Mouse (Mus musculus): ENCODE data around the gene Cd79b.

The Cd79b gene

DNA sequence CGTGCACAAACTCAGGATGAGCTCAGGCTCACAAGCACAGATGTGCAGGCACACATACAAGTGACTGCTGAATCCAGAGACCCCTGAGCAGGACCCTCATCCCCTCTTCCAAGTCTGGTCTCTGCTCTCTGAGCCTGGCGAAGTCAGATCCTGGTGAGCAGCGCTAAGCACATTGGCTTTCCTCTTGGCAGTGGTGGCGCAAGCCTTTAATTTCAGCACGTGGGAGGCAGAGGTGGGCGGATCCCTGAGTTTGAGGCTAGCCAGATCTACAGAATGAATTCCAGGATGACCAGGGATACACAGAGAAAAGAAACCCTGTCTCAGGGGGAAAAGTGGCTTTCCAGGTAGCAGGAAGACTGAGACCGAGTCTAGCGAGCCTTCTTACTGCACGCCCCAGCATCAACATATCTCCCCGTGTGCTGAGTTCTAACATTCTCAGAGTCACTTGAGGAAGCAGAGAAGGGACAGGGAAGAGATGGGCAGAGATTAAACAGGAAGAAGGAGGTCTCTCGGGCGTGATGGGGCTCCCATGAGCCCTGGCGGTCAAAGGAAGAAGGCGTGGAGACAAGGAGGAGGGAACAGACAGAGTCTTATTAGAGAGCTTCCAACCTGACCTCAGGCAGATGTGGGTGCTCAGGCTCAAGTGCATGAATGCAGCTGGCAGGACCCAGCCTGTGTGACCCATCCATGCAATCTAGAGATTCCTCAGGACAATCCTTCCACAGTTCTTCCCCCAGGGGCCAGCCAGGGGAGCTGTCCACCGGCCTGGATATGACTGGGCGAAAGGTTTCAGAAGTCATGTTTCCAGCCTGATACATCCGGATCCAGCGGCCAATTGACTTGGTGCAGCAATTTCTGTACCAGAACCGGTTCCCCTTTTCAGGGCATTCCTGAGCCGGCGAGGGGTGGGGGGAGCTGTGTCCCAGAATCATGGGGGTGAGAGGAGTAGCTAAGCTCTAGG, 4.1 kb upstream of the Cd79b start:
- DNase-seq (ENCODE audit: low spot score), result no peak

- no peak for DNase-seq (ENCODE audit: low spot score)
Observed at GRCm38 (mm10) chr11:106317801-106318200, 3.2 kb upstream of the Cd79b start.

DNA sequence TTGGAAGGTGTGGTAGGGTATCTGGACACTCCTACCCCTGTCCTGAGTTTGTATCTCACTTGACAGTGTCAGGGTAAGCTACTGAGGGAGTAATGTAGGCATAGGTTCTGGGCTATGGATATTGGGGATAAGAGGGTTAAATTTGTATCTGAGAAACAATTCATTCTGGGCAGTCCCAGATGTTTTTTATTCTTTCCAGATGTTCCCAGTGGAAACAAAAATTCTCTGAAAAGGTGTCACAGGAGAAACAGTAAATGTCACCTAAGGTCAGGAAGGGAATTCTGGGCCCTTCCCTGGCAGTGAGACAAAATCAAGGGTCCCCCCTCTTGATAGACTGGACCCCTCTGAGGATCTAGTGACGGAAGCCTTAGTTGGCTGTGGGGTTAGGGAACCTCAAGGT, 1.9 kb upstream of the Cd79b start:
- no peak for DNase-seq (ENCODE audit: low spot score)

GRCm38 (mm10) chr11:106313533-106313932, 1.0 kb downstream of the Cd79b start:
- DNase-seq (ENCODE audit: low spot score), result no peak

GRCm38 (mm10) chr11:106310123-106310522, 4.4 kb downstream of the Cd79b start:
- DNase-seq (ENCODE audit: low spot score), result no peak

DNA sequence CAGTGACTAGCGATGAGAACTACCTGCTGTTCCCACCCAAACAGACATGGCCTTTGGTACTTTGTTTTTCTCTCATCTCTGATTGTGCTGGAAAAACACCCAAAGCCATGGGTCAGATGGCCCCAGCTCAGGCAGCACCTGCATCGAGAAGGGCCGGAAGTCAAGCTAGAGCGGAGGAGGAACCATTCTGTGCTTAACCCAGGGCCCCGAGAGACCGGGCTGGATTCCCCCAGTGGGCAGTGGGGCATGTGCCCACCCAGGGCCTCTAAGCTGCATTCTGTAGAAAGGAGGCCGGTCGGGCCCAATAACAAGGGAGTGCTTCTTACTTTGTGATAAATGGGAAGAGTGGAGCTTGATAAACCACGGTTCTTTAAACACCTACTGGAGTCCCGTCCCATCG, 6.4 kb downstream of the Cd79b start:
- no peak for DNase-seq (ENCODE audit: low spot score)

GRCm38 (mm10) chr11:106307432-106307831, 7.1 kb downstream of the Cd79b start:
- DNase-seq (ENCODE audit: low spot score), result no peak

- no peak for DNase-seq (ENCODE audit: low spot score)
Observed at GRCm38 (mm10) chr11:106306758-106307157, 7.8 kb downstream of the Cd79b start.

DNA sequence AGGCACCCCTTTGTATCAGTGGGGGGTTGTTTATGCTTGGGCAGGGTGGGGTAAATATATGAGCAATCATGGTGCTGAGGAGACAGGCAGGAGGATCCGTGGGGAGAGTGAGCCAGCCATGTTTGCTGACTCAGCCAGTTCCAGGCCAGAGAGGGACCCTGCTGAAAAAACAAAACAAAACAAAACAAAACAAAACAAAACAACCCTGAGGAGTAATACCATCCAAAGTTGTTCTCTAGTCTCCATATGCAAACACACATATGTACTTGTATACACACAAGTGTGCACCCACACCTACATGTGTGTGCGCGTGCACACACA, 8.5 kb downstream of the Cd79b start:
- no peak for DNase-seq (ENCODE audit: low spot score)

GRCm38 (mm10) chr11:106305348-106306064, 9.1 kb downstream of the Cd79b start:
- no peak for DNase-seq (ENCODE audit: low spot score)

DNA sequence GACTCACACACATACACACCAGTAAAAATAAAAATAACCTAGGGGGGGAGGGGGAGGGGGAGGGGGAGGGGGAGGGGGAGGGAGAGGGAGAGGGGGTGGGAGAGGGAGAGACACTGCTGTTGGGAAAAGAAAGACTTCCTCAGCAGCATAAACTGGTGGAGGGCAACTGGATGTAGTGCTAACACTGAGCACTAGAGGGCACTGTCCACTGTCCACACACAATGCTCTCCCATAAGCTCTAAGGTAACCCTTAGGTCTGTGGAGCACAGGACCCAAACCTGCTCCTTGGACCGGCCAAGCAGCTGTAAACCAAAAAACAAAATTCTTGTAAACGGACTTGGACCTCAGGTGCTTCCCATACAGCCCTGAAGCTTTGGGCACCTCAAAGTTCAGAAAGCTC, 11.9 kb downstream of the Cd79b start:
- DNase-seq (ENCODE audit: low spot score), result no peak

DNA sequence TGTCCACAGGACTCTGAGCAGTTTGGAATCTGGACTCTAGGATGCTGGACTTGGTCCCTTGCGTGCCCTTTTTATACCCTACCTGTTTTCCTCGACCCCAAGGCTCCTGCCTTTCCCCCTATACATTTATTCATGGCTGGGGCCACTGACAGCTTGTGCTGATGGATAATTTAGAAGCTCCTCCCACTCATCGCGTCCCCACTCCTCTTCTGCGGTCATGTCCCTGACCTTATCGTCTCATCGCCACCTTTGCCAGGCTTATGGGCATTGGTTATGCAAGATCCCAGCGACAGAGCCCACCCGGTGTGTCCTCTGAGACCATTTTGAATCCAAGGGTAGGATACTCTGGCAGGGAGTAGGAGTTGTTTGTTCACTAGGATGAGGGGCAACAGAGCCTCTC, 12.8 kb downstream of the Cd79b start, which contains the start of gene Gh:
TSS of gene Gh (minus strand) at position 101 of the 400 bp plus-strand sequence.
- no peak for DNase-seq (ENCODE audit: low spot score)

GRCm38 (mm10) chr11:106291861-106292260, 22.7 kb downstream of the Cd79b start:
- DNase-seq (ENCODE audit: low spot score), result no peak

DNA sequence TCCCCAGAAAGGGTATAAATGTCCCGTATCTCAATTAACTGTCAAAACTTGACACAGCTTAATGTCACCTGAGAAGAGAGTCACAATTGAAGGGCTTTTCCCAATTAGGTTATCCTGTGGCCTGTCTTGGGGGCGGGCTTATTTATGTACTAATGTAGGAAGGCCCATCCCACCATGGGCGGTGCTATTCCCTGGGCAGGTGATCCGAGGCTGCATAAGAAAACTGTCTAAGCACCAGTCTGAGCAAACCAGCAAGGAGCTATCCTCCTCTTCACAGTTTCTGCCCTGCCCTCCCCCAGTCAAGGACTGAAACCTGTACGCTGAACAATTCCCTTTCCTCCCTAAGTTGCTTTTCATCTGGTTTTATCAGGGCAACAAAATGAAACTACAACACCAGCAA, 24.2 kb downstream of the Cd79b start:
- no peak for DNase-seq (ENCODE audit: low spot score)

GRCm38 (mm10) chr11:106289369-106289768, 25.2 kb downstream of the Cd79b start:
- DNase-seq (ENCODE audit: low spot score), result no peak

DNA sequence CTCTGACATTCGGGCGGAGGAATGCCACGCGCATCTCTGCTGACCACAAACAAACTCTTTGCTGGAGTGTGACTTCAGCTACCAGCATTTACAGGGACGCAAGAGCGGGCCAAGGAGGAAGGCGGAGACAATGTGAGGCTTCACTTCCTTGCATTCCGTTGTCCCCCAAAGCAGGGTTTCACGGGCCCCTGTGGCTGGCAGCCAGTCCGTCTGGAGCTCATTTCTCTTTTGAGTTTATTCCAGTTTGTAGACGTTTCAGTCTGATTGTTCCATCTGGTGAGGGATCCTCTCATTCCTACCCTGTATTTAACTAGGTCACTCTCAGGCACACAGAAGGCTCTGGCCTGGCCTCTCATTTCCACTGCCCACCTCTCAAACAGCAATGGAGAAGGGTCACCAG, 27.6 kb downstream of the Cd79b start:
- no peak for DNase-seq (ENCODE audit: low spot score)

GRCm38 (mm10) chr11:106286206-106286605, 28.4 kb downstream of the Cd79b start:
- DNase-seq (ENCODE audit: low spot score), result no peak

DNA sequence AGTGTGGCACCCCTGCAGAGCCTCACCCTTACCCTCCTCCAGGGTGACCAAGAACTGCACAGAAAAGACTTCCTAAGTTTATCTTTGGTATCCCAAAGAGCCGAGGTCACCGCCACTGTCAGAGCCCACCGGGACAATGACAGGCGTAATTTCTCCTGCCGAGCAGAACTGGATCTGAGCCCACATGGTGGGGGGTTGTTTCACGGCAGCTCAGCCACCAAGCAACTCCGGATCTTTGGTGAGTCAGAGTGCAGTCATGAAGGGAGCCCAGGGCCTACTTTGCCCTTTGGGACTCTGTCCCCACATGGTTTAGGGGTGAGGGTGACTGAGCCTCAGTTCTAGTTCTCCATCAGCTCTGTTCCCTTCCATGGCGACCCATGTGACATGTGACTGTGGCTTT, 30.4 kb downstream of the Cd79b start:
- DNase-seq (ENCODE audit: low spot score), result no peak

- DNase-seq (ENCODE audit: low spot score), result no peak
Observed at GRCm38 (mm10) chr11:106283371-106283770, 31.2 kb downstream of the Cd79b start.

DNA sequence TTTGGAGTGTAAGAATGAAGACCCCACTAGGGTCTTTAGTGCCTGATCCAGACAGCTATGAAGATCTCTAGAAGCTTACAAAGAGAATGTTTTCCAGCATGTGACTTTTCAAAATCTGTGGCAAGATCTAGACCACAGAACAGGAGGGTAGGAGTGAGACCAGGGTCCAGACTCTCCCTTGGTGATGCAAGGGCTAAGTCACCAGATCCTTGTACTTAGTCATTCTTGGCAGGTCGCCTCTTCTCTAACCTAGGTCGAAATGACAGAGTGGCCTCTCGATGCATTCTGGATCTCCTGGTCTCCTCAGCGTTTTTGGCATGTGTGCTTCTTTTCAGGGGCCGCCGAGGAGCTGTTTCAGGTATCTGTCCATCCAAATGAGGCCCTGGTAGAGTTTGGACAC, 32.1 kb downstream of the Cd79b start:
- DNase-seq (ENCODE audit: low spot score), result no peak

- DNase-seq (ENCODE audit: low spot score), result peak; percentile 97
Observed at GRCm38 (mm10) chr11:106276454-106276853, 38.1 kb downstream of the Cd79b start, which contains the start of gene Tcam1. Gene Tcam1 (plus strand): TSS chr11:106276672.

DNA sequence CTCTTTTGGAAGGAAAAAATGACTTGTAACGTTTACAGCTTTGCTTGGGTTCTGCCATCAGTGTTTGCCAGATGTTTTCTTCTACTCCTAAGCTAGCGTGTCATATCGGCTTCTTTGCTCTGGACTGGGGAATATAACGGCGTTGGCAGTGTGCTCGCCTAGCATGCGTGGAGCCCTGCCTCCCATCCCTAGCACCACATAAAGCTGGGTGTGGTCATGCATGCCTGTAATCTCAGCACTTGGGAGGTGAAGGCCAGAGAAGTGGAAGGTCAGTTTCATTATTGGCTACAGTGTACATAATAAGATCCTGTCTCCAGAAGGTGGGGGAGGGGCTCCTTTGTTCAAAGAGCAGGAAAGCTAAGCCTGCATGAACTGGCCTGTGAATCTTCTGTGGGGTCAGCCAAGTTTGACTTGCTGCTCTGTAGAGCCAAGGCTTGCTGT, 39.6 kb downstream of the Cd79b start:
- no peak for DNase-seq (ENCODE audit: low spot score)

- no peak for DNase-seq (ENCODE audit: low spot score)
Observed at GRCm38 (mm10) chr11:106274374-106274773, 40.2 kb downstream of the Cd79b start.
